Mouse (Mus musculus) testis, adult 2 months (tissue): ENCODE measurements at regions not wholly inside any gene's neighbourhood (a gene's known extent, or its start where the extent isn't known, plus 50 kb on each side); places are given as distances from the start of the nearest gene placed in this dataset.

Experiments used
- H3K27ac ChIP-seq: fragments of 200-500 bp; 2 replicates; pipeline ENCODE4 v1.5.1; 2012; ENCODE audit warnings: low read depth, low read length; ENCODE audit not compliant: control insufficient read depth, insufficient read depth
- H3K27me3 ChIP-seq: fragments of 200-500 bp; 2 replicates; pipeline ENCODE4 v1.6.1; 2012; ENCODE audit warnings: mild to moderate bottlenecking, low read length, moderate library complexity; ENCODE audit not compliant: control insufficient read depth, insufficient read depth
- H3K36me3 ChIP-seq: fragments of 200-500 bp; 2 replicates; pipeline ENCODE4 v1.6.1; 2012; ENCODE audit warnings: mild to moderate bottlenecking, low read length; ENCODE audit not compliant: control insufficient read depth, insufficient read depth
- H3K4me1 ChIP-seq: fragments of 200-500 bp; 2 replicates; pipeline ENCODE4 v1.6.1; 2012; ENCODE audit warnings: low read length; ENCODE audit not compliant: control insufficient read depth, insufficient read depth
- H3K4me3 ChIP-seq: fragments of 200-500 bp; 2 replicates; pipeline ENCODE4 v1.5.1; 2012; ENCODE audit warnings: low read depth, mild to moderate bottlenecking, low read length, moderate library complexity, mixed read lengths; ENCODE audit not compliant: control insufficient read depth
- CTCF ChIP-seq: fragments of 200-500 bp; IDR thresholded peaks from 2 replicates; pipeline ENCODE4 v1.5.1; 2012; ENCODE audit warnings: low read depth, mild to moderate bottlenecking, inconsistent platforms, low read length, moderate library complexity; ENCODE audit not compliant: control insufficient read depth, insufficient read depth, insufficient replicate concordance
- POLR2A ChIP-seq: fragments of 200-500 bp; IDR thresholded peaks from 2 replicates; pipeline ENCODE4 v1.6.1; 2012; ENCODE audit warnings: low read depth, mild to moderate bottlenecking, inconsistent platforms, low read length, moderate library complexity; ENCODE audit not compliant: control insufficient read depth

GRCm38 (mm10) chr19:14369098-14369604 lies 228.7 kb downstream of the Tle4 start:
- H3K4me3 ChIP-seq: no peak overlapping the region
- no peak overlapping the region for H3K27ac ChIP-seq
- TF ChIP-seq POLR2A (no peak), CTCF (no peak)
- no peaks in the 10 kb centered on the region for H3K27me3 ChIP-seq
- H3K36me3 ChIP-seq: no peaks in the 10 kb centered on the region
- H3K4me1 ChIP-seq: no peaks in the 10 kb centered on the region

DNA sequence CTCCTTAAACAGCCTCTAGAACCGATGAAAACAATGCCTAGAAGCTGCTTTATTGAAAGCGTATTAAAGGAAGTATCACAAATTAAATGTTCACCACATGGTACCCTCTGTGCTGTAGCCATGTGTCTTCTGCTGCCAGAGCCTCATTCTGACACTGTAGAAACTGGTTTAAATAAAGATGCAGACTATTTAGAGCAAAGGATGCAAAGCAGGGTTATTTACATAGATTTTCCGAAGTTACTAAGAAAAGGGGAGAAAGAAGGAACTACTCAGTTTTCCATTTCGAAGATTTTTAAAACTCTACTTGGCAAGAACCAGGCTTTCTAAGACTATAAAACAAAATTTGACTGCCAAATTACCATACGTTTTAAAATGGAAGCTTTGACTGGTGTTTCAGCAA lies 226.5 kb downstream of the Tle4 start:
- TF ChIP-seq CTCF (no peak), POLR2A (no peak)
- Histone ChIP-seq H3K36me3 (no peaks in the 10 kb centered on the region), H3K27me3 (no peaks in the 10 kb centered on the region), H3K27ac (no peak overlapping the region), H3K4me1 (no peaks in the 10 kb centered on the region), H3K4me3 (no peak overlapping the region)

DNA sequence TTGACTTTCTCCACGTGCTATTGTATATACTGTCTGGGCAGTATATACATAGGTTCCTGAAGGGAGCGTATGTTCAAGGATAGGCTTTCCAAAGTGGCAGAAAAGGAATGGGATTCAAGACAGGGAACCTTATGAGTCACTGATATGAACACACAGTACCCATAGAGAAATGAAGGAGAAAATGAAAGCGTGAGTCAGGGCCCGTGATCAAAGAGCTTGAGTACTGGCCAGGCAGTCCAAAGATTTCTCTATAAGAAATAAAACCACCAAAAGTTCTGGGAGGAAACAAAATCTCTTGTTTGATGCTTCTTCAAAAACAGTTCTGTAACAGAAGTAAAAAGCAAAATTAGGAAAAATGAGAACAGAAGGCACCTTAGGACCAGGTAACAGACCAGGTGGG lies 223.9 kb downstream of the Tle4 start:
- no peaks in the 10 kb centered on the region for H3K36me3 ChIP-seq
- H3K27me3 ChIP-seq: no peaks in the 10 kb centered on the region
- TF ChIP-seq POLR2A: no peak
- no peak for TF ChIP-seq CTCF
- H3K27ac ChIP-seq: no peak overlapping the region
- no peak overlapping the region for H3K4me3 ChIP-seq
- H3K4me1 ChIP-seq: no peaks in the 10 kb centered on the region

- no peaks in the 10 kb centered on the region for H3K4me1 ChIP-seq
- no peaks in the 10 kb centered on the region for H3K36me3 ChIP-seq
- H3K27ac ChIP-seq: no peak overlapping the region
- H3K4me3 ChIP-seq: no peak overlapping the region
- no peak for TF ChIP-seq POLR2A
- TF ChIP-seq CTCF: no peak
- H3K27me3 ChIP-seq: no peaks in the 10 kb centered on the region
These were observed 217.0 kb downstream of the Tle4 start for GRCm38 (mm10) chr19:14380898-14381297.

DNA sequence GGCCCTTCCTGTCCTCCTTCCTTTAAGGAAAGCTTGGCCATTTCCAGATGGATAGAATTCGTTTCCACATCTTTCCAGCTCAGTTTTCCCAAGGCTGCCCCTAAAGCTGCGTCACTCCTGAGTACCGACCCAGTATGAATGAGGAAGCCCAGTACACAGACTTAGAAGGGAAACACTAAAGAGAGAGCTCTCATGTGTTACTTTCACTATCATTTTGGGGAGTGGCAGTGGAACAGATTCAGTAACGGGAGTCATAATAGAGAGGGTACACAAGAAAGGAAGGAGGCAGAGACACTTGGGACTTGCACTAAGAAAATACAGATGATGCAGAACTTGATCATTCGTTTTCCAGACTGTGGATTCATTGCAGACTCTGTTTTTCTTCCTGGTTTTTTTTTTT lies 210.1 kb downstream of the Tle4 start:
- H3K4me1 ChIP-seq: no peaks in the 10 kb centered on the region
- H3K27ac ChIP-seq: no peak overlapping the region
- H3K27me3 ChIP-seq: no peaks in the 10 kb centered on the region
- no peak for TF ChIP-seq CTCF
- TF ChIP-seq POLR2A: no peak
- no peak overlapping the region for H3K4me3 ChIP-seq
- H3K36me3 ChIP-seq: no peaks in the 10 kb centered on the region

GRCm38 (mm10) chr19:14388539-14388938 lies 209.3 kb downstream of the Tle4 start:
- TF ChIP-seq CTCF (no peak), POLR2A (no peak)
- Histone ChIP-seq H3K4me3 (no peak overlapping the region), H3K4me1 (no peaks in the 10 kb centered on the region), H3K27ac (no peak overlapping the region), H3K36me3 (no peaks in the 10 kb centered on the region), H3K27me3 (no peaks in the 10 kb centered on the region)

DNA sequence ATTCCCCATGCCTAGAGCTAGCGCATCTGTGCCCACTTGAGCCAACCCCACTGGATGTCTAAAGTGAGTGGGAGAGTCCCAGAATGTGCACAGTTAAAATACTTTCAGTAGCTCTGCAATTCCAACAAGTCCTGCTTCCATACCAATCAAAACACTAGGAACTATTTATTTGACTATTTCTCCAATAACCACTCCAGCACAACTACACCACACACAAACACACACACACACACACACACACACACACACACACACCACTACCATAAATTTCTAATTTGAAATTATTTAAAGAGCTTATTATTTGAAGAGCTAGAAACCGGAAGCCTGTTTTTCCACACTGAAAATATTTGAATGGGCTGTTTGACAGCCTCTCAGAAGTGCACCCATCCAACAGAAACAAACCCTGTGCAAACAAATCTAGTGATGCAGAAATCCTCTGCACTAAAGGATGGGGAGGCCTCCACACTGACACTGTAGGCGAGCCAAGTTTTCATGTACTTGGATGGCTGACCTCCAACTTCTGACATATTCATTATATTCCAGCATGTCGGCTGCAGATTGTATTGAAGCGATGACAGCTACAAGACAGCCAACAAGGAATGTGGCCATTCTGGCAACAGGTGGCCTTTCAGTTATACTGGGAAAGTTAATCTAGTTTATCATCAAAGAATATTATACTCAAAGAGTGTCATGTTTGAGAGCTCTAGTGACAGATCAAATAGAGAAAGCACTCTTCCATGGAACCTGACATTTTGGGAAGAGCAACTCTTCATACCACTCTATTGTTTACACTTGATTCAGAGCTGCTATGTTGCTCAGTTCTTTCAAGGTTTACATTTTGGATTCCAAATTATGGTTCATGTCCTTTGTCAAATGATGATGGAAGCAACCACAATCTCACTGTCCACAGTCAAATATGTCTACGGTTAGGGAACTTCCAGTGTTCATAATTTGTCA lies 207.7 kb downstream of the Tle4 start:
- no peaks in the 10 kb centered on the region for H3K36me3 ChIP-seq
- H3K4me3 ChIP-seq: no peak overlapping the region
- H3K27me3 ChIP-seq: no peaks in the 10 kb centered on the region
- no peaks in the 10 kb centered on the region for H3K4me1 ChIP-seq
- H3K27ac ChIP-seq: no peak overlapping the region
- TF ChIP-seq POLR2A: no peak
- TF ChIP-seq CTCF: no peak

DNA sequence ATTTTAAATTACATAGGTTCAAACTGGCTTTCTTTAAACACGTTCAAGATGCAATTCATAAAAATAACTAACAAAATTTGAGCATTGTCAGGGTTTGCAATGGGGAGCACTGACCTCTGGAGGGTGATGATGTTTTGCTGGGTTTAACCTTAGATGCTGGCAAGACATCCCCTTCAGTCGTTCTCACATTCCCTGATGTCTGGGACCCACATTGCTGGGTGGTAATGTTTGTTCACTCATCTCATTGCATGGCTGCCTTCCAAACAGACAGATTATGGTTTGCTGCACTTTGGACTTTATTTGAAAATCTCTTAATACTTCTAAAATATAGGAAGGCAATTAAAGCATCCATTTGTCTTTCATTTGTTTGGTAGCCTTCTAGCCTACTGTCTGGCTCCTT lies 206.9 kb downstream of the Tle4 start:
- no peaks in the 10 kb centered on the region for H3K27me3 ChIP-seq
- H3K4me3 ChIP-seq: no peak overlapping the region
- no peaks in the 10 kb centered on the region for H3K36me3 ChIP-seq
- no peak for TF ChIP-seq CTCF
- no peak for TF ChIP-seq POLR2A
- no peak overlapping the region for H3K27ac ChIP-seq
- H3K4me1 ChIP-seq: no peaks in the 10 kb centered on the region
